Mouse (Mus musculus) adrenal gland, postnatal 25 days (tissue): ENCODE measurements around the gene Pdcd11. TPM values are rescaled to one million over a fixed set of nuclear protein-coding genes. Genes with fewer than 3 reads are reported as not detected.

Experiments
- DNase-seq: peaks from one replicate; pipeline ENCODE4 v3.0.0; 2021; ENCODE audit warnings: mixed read lengths
- total RNA-seq: library from RNA; stranded (reverse); gene quantifications from 2 replicates; pipeline ENCODE4 v1.2.3, GENCODE M21; 2021

Gene Pdcd11
- total RNA-seq, 1 experiment from 2014 or later, result 26.0 TPM

DNA sequence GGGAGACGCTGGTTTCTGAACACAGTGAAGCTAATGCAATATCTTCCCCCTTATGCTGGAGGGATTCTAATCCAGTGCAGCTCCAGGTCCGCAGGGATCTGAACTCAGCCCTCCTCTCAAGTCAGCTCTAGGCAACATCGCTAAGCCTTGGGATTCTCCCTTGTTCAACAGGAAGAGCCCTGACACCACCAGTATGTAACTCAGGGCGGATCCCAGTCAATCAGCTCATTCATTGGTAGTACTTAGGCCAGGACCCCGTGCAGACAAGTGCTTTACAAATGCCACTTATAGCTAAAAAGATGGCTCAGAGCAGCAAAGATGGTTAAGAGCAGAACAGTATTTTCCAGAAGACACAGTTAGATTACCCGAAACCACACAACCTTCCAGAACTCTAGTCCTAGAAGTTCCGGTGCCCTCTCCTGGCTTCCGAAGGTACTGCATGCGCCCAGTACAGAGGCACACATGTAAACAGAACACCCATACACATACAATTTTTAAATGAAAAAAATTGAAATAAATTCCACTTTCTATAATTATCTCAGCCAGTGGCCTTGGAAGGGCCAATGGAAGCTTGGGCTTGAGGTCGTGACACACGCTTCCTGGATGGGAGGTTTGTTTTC lies 78.3 kb downstream of the Pdcd11 start:
- DNase-seq, result peak; percentile 87

DNA sequence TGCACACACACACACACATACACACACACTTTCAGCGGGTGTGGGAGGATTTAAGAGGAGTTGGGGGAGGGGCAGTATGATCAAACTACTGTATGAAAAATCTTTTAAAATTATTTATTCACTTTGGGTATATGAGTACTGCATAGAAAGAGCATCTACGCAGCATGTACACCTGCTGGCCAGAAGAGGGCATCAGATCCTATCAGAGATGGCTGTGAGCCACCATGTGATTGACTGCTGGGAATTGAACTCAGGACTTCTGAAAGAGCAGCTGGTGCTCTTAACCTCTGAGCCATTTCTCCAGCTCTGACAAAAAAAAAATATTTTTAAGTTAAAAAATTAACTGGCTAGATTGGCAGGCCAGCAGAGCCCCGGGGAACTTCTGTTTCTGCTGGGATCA lies 83.9 kb downstream of the Pdcd11 start:
- DNase-seq, result no peak

DNA sequence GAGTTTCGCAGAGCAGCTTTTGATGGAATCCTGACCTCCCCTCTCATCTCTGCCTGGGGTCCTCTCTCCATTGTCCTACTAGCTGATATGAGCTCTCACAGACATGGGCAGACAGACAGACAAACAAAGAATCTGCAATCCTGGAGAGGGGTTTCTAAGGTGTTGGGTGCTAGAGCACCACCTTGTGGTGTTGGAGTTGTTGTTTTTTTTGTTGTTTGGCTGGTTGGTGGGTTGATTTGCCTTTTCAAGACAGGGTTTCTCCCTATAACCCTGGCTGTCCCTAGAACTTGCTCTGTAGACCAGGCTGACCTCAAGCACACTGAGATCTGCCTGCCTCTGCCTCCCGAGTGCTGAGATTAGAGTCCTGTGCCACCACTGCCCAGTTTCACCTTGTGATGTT lies 84.9 kb downstream of the Pdcd11 start:
- no peak for DNase-seq

GRCm38 (mm10) chr19:47176916-47177505 lies 86.4 kb downstream of the Pdcd11 start:
- no peak for DNase-seq

- DNase-seq, result no peak
These were observed 87.4 kb downstream of the Pdcd11 start for GRCm38 (mm10) chr19:47178001-47178400.

DNA sequence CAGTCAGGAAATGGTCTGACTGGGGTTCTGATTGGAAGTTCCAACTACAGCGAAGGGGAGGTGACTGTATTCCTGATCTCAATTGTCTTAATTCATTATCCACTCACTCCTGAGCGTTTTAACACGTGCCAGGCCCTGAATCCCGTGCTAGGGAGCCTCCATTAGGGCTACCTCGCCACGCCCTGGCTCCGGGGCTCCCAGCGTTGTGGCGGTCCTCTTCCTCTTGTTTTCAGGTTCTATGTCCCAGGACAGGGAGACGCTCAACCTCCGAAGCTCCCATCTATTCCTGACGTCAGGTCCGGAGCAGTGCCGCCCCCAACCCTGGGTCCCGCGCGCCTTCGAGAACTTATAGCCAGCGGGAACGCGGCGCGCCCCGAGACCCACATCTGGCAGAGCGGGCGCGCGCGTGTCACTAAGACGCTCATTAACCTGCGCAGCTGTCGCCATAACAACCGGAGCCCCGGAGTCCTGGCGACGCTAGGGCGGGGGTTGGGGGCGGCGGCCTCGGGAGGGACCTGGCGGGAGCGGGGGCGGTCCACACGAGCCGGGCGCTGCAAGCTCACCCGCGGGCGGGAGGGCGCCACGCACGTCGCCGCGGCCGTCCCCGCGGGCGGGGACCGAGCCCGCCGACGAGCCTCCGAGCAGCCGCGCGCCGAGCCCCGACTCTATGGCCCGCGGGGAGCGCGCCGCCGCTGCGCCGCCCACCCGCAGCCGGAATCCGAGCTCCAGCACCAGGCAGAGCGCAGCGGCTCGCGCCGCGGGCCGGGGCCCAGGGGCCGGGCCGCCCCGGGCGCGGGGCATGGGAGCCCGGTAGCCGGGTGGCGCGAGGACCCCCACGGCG lies 88.1 kb downstream of the Pdcd11 start, which contains the start of gene Neurl1a:
Gene Neurl1a, plus strand, starts transcription at position 390 of the 841 bp plus-strand sequence.
- peak; percentile 67 for DNase-seq

DNA sequence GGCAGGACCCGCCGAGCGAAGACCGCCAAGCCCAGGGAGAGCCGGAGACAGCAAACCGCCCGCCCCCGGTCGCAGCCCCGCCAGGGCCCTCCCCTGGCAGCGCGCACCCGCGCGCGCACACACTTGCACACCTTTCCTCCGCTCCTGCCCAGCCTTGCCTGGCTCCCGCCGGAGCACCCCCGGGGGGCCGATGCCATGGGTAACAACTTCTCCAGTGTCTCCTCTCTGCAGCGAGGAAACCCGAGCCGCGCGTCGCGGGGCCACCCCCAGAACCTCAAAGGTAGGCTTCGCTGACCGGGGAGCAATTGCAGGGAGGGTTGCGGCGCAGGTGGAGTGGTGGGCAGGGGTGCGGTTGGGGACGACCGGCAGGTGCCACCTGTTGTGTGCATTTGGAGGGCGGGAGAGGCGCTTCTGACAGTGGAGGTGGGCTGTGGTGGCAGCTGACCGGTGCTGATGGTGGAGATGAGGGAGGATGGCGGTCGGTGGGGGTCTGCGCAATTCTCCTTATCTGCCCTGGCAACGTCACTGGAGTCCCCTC lies 88.8 kb downstream of the Pdcd11 start:
- DNase-seq, result peak; percentile 45

DNA sequence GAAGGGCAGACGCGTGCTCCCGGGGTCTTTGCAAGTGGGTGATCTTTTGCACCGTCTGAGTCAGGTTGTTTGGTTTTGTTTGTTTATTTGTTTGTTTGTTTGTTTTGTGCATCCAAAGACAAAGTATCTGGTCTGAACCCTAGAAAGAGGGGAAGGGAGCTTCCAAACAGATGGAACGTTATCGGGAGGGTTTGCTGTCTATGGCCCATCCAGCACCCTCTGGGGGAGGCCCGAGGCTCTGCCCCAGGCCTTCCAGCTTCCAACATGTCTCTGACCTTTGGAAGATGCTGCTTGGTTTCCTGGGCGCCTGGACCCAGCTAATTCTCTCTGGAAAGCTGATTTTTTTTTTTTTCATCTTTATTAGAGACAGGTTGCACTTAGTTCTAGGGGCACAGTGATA lies 89.4 kb downstream of the Pdcd11 start:
- DNase-seq, result no peak

Other genes with a start within 250 kb of the Pdcd11 start
- gene Ina, start 76.1 kb upstream of the Pdcd11 start, total RNA-seq, result 5.1 and 5.4 TPM in 2 replicates
- 59.5 and 64.5 TPM in 2 replicates for gene Nt5c2, start 75.6 kb upstream of the Pdcd11 start, total RNA-seq
- 12.2 and 14.9 TPM in 2 replicates for gene Pcgf6, start 39.9 kb upstream of the Pdcd11 start, total RNA-seq
- 4.4 and 5.3 TPM in 2 replicates for gene Taf5, start 23.0 kb upstream of the Pdcd11 start, total RNA-seq
- gene Usmg5, start 121 bp upstream of the Pdcd11 start, total RNA-seq, result 518 and 539 TPM in 2 replicates
- 5.5 TPM in 2 replicates for gene Calhm2, start 47.5 kb downstream of the Pdcd11 start, total RNA-seq
- gene Calhm1, start 53.5 kb downstream of the Pdcd11 start, total RNA-seq, result not detected in 2 replicates
- gene Calhm3, start 67.0 kb downstream of the Pdcd11 start, total RNA-seq, result not detected in 2 replicates
- gene Neurl1a, start 88.1 kb downstream of the Pdcd11 start, total RNA-seq, result 13.0 and 13.9 TPM in 2 replicates